Mouse (Mus musculus) kidney, postnatal 0 days (tissue): Measurements from ENCODE around the gene Sun3. TPM values are rescaled to one million over a fixed set of nuclear protein-coding genes. Genes with fewer than 3 reads are reported as not detected.

Experiments used
- ATAC-seq: fragments of 200-750 bp; cut with Nextera tagmentation; replicated peaks from 2 replicates; pipeline ENCODE4 v1.8.0; 2017; ENCODE audit warnings: low read depth, moderate number of reproducible peaks, moderate TSS enrichment, moderate library complexity; ENCODE audit not compliant: low FRiP score
- DNase-seq: peaks from one replicate; pipeline ENCODE4 v3.0.0-alpha.2; 2016; ENCODE audit warnings: low spot score
- H3K27ac ChIP-seq: fragments of 300-500 bp; sonication (generic); 2 replicates; pipeline ENCODE4 v1.5.1; 2014; ENCODE audit warnings: mild to moderate bottlenecking
- H3K27me3 ChIP-seq: fragments of 300-500 bp; sonication (generic); 2 replicates; pipeline ENCODE4 v1.6.1; 2014; ENCODE audit warnings: low read length, mixed read lengths; ENCODE audit not compliant: insufficient read depth
- H3K36me3 ChIP-seq: fragments of 300-500 bp; sonication (generic); 2 replicates; pipeline ENCODE4 v1.6.1; 2014; ENCODE audit warnings: low read length, mixed read lengths; ENCODE audit not compliant: insufficient read depth
- H3K4me1 ChIP-seq: fragments of 300-500 bp; sonication (generic); replicated peaks from 2 replicates; pipeline ENCODE4 v1.6.1; 2014; ENCODE audit warnings: antibody characterized with exemption, low read length, mixed read lengths; ENCODE audit not compliant: insufficient read depth
- H3K4me2 ChIP-seq: fragments of 300-500 bp; sonication (generic); 2 replicates; pipeline ENCODE4 v1.6.1; 2014; ENCODE audit warnings: mild to moderate bottlenecking, low read length, moderate library complexity, mixed read lengths
- H3K4me3 ChIP-seq: fragments of 300-500 bp; sonication (generic); replicated peaks from 2 replicates; pipeline ENCODE4 v1.5.1; 2014; ENCODE audit warnings: low read depth, low read length
- H3K9ac ChIP-seq: fragments of 300-500 bp; sonication (generic); 2 replicates; pipeline ENCODE4 v1.6.1; 2014; ENCODE audit warnings: low read depth, low read length
- H3K9me3 ChIP-seq: fragments of 300-500 bp; sonication (generic); replicated peaks from 2 replicates; pipeline ENCODE4 v1.6.1; 2016; ENCODE audit warnings: low read length, inconsistent platforms, mixed read lengths
- CTCF ChIP-seq: IDR thresholded peaks from 2 replicates; pipeline ENCODE4 v1.5.1; 2016; ENCODE audit warnings: antibody characterized with exemption, low read depth, mild to moderate bottlenecking, moderate library complexity
- WGBS: fragments of 180-500 bp; shearing (Covaris S2); extraction: QIAGEN DNeasy Blood & Tissue Kit; methylation state at CpG from one replicate; pipeline ENCODE4 v1.1.7; 2014; 5-methylcytosine and 5-hydroxymethylcytosine counted together
- polyA plus RNA-seq: library from polyadenylated mRNA; unstranded; fragments of >200 nt; fragmentation: Nextera tagmentation; extraction: Ambion mirVana; gene quantifications from 2 replicates; pipeline ENCODE4 v1.2.1, GENCODE M21; 2015

Gene Sun3
- polyA plus RNA-seq, 1 experiment from 2014 or later, result 1.3 TPM

DNA sequence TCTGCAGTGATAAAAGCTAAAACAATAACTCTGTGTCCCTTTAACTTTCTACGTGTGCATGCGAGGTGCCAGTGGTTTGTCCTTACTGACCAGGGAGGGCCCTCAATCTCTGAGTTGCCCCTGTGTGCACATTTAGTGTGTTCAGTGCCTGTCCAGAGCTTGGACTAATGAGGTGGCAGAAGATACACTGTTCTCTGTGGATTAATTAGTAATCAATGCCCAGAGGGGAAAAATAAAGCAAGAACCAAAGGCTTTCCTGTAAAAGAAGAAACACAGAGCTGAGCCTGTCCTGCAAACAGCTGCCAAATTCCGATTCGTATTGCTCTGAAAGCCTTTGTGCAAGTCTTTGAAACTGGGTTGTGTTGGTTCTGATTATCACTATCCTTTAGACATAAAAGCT is 1.4 kb upstream of the Sun3 start:
- Histone ChIP-seq H3K4me1 (0 out of 2 replicates have a peak, but pooled peaks cover 4% of the 10 kb centered on the region), H3K4me3 (no peak overlapping the region), H3K9me3 (no peaks in the 10 kb centered on the region), H3K4me2 (no peak overlapping the region), H3K27me3 (no peaks in the 10 kb centered on the region), H3K27ac (no peak overlapping the region), H3K9ac (no peak overlapping the region), H3K36me3 (no peaks in the 10 kb centered on the region)
- ATAC-seq (no peak), DNase-seq (no peak)
- TF ChIP-seq CTCF, result no peak
- WGBS, result 74% methylated on average over 4 of the region's 4 CpGs

DNA sequence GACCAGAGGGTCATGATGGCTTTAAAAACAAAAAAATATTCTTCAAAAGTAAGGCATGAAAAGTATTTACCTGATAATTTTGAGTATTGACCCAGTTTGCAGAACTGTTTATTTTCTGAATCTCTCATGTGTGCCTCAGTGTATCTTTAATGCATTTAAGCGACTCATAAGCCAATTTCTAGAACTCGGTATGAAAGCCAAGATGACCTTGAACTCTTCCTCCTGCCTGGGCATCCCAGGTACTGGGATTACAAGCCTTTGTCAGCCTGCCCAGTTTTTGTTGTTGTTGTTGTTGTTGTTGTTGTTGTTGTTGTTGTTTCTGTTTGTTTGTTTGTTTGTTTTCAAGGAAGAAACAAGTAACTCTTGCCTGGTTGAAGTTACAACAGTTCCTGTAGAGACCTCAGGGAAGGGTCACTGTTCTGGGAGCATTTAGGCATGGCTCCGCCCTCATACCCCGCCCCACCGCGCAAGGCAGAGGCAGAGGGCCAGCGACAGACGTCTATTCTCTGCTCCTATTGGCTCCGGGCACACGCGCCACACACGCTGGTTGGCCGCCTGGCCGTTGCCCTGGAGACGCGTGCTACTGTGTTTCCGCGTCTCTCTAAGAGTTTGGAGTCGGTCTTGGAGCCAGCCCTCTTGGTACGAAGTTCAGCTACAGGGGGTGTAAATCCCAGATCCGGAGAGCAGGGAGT is 634 bp downstream of the Sun3 start, which contains the start of gene Gm11992:
TSS of gene Gm11992 (plus strand) at position 584 of the 692 bp plus-strand sequence.
- Histone ChIP-seq H3K36me3 (no peaks in the 10 kb centered on the region), H3K4me3 (peak within 1 kb of the TSS; percentile 47), H3K9ac (peak within 1 kb of the TSS; percentile 35; the same call in 1 of the 2 replicates), H3K4me1 (0 out of 2 replicates have a peak, but pooled peaks cover 4% of the 10 kb centered on the region), H3K27me3 (no peaks in the 10 kb centered on the region), H3K27ac (peak within 1 kb of the TSS; percentile 57; the same call in 1 of the 2 replicates), H3K4me2 (peak within 1 kb of the TSS; percentile 92), H3K9me3 (no peaks in the 10 kb centered on the region)
- 3% methylated on average over 21 of the region's 21 CpGs for WGBS
- DNase-seq (peak; percentile 96), ATAC-seq (peak; percentile 100)
- TF ChIP-seq CTCF, result no peak

DNA sequence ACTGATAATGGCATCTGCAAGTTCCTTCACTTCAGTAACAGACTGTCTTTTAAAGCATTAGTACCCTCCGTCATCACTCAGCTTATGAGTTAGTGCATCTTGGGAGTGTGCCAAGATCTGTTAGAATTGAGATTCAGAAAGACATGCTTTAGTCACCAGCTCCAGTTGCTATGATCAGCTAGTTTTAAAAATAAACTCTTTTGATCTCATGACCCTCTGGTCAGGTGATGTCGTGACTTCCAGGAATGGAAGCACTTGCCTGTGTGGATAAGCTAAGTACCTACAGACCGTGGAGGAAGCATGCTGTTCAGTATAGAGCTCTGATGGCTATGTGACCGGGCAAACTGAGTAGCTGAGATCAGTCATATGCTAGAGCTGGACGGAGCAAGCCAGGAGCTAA is 1.7 kb downstream of the Sun3 start:
- Histone ChIP-seq H3K9me3 (no peaks in the 10 kb centered on the region), H3K36me3 (no peaks in the 10 kb centered on the region), H3K4me2 (no peak overlapping the region), H3K27me3 (no peaks in the 10 kb centered on the region), H3K27ac (no peak overlapping the region), H3K4me3 (no peak overlapping the region), H3K9ac (no peak overlapping the region), H3K4me1 (0 out of 2 replicates have a peak, but pooled peaks cover 4% of the 10 kb centered on the region)
- TF ChIP-seq CTCF, result no peak
- no peak for ATAC-seq
- peak; percentile 15 for DNase-seq
- 67% methylated on average over 5 of the region's 5 CpGs for WGBS

DNA sequence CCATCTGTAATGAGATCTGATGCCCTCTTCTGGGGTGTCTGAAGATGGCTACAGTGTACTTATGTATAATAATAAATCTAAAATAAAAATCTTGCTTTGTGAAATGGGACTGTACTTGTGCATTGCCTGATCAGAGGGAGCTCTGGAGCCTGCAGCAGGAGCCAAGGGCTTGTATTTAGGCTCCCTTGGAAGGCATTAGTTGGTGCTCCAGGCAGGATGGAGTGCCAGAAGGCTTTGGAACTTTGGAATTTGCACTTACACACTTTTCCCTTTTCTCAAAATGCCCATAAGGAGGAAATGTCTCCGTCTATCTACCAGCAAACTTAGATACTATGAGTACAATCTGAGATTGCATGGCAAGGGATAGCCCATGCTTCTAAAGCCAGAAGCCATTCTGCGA is 2.2 kb downstream of the Sun3 start:
- DNase-seq, result no peak
- H3K27ac ChIP-seq, result no peak overlapping the region
- H3K27me3 ChIP-seq, result no peaks in the 10 kb centered on the region
- H3K4me1 ChIP-seq, result 0 out of 2 replicates have a peak, but pooled peaks cover 4% of the 10 kb centered on the region
- TF ChIP-seq CTCF, result no peak
- no peak for ATAC-seq
- no peak overlapping the region for H3K4me2 ChIP-seq
- H3K9me3 ChIP-seq, result no peaks in the 10 kb centered on the region
- H3K4me3 ChIP-seq, result no peak overlapping the region
- 84% methylated on average over 2 of the region's 2 CpGs for WGBS
- no peaks in the 10 kb centered on the region for H3K36me3 ChIP-seq
- H3K9ac ChIP-seq, result no peak overlapping the region

DNA sequence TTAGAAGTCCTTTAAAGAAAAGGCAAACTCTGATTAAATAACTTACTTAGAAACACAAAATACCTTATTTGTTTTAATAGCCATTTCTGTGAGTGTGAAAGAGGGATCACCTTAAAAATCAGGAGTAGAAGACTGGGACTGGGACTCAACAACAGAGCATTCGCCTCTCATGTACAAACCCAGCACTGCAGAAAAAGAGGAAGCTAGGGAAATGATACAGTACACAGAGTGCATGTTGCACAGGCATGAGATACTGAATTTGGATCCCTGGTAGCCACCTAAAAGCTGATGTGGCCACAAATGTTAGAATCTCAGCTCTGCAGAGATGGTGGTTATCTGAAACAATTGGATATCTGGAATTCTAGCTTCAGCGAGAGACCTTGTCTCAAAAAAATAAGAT is 17.3 kb downstream of the Sun3 start:
- no peak overlapping the region for H3K9ac ChIP-seq
- no peak for DNase-seq
- H3K4me2 ChIP-seq, result no peak overlapping the region
- no peaks in the 10 kb centered on the region for H3K27me3 ChIP-seq
- no peak for TF ChIP-seq CTCF
- no peak overlapping the region for H3K4me3 ChIP-seq
- ATAC-seq, result no peak
- 83% methylated on average over 2 of the region's 2 CpGs for WGBS
- H3K27ac ChIP-seq, result no peak overlapping the region
- no peaks in the 10 kb centered on the region for H3K36me3 ChIP-seq
- no peaks in the 10 kb centered on the region for H3K4me1 ChIP-seq
- no peaks in the 10 kb centered on the region for H3K9me3 ChIP-seq

DNA sequence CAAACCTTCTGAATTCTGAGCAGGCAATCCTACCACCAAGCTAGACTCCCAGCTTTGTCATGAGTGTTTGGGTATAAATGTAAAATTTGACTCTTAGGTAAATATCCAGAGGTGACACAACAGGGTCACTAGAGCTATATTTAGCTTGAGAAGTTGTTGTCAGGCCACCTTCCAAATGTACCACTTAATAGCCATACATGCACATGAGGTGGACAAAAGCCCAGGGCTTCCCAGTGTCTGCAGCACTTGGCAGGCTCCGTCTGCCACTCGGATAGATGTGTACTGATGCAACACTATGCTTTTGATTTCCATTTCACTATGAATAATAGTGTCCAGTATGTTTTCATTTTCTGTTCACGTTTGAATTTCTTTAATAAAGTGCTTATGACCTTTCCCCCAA is 23.6 kb downstream of the Sun3 start:
- H3K9me3 ChIP-seq, result no peaks in the 10 kb centered on the region
- ATAC-seq (no peak), DNase-seq (no peak)
- H3K4me3 ChIP-seq, result no peak overlapping the region
- WGBS, result 60% methylated on average over 3 of the region's 3 CpGs
- H3K9ac ChIP-seq, result no peak overlapping the region
- no peak overlapping the region for H3K4me2 ChIP-seq
- H3K4me1 ChIP-seq, result no peaks in the 10 kb centered on the region
- H3K36me3 ChIP-seq, result no peaks in the 10 kb centered on the region
- no peak for TF ChIP-seq CTCF
- no peaks in the 10 kb centered on the region for H3K27me3 ChIP-seq
- H3K27ac ChIP-seq, result no peak overlapping the region

DNA sequence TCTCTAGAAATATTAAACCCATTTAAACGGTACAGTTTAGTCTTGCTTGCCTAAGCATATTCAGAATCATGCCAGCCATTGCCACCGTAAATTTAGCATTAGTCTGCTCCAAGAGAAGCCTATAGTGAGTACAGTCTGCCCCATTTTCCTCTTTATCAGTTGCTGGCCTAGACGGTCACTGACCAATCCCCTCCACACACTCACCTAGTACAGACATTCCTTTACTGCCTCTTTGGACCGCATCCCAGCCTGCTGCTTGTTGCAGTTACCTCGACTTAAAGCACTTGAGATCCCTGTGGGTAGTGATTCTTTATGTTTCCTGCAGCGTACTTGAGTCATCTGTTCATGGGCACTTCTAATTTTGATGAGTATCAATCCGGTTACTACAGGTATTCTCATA is 24.0 kb downstream of the Sun3 start:
- ATAC-seq (no peak), DNase-seq (no peak)
- Histone ChIP-seq H3K9me3 (no peaks in the 10 kb centered on the region), H3K9ac (no peak overlapping the region), H3K27me3 (no peaks in the 10 kb centered on the region), H3K36me3 (no peaks in the 10 kb centered on the region), H3K27ac (no peak overlapping the region), H3K4me2 (no peak overlapping the region), H3K4me3 (no peak overlapping the region), H3K4me1 (no peaks in the 10 kb centered on the region)
- WGBS, result 76% methylated on average over 7 of the region's 7 CpGs
- no peak for TF ChIP-seq CTCF
